Mouse (Mus musculus): Measurements from ENCODE around the gene Stx19. TPM values are rescaled to one million over a fixed set of nuclear protein-coding genes. Genes with fewer than 3 reads are reported as not detected.

Gene Stx19
- polyA plus RNA-seq, 1 experiment from 2014 or later: 0.11 TPM

DNA sequence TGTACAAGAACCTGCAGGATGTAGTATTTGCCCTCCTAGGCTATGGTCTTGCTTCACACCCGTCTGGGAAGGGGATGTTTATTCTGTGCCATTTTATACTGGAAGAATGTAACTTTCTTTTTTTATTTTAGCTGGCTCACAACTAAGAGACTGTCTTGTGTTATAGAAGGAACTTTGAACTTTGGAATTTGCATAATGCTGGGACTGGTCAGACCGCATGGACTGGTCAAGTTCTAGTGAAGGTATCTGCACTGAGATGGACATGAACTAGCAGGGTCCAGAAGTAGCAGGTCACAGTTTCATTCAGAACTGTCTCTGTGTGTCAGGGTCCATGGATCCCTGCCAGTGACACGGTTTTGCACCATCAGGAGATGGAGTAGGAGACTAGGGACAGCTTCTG is 14.6 kb upstream of the Stx19 start:
- 81% methylated on average over 3 of the region's 3 CpGs for WGBS
- no peak overlapping the region for H3K4me2 ChIP-seq

DNA sequence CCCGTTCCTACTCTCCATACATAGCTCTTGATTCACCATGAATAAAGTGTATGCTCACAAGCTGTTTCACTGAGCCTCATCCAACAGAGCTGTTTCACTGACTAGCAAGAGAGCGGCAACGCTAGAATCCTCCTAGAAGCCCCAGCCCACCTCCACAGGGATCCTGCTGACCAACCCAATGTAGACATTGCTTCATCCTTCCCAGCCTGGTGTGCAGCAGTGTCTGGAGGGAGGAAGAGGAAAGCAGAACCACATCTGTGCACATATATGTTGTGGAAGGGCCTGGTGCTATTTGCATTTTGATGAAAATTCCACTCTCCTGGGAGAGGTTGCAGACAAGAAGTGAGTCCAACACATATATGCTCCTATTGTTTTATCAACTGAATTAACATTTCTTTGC is 9.9 kb upstream of the Stx19 start:
- H3K4me2 ChIP-seq: no peak overlapping the region
- no peak overlapping the region for H3K27ac ChIP-seq (ENCODE audit: low read depth, low read length)
- no peak overlapping the region for H3K4me3 ChIP-seq (ENCODE audit: low read depth, low read length)
- no peak overlapping the region for H3K9ac ChIP-seq (ENCODE audit: low read depth, low read length)
- H3K9me3 ChIP-seq (ENCODE audit: control insufficient read depth, low read length): no peaks in the 10 kb centered on the region
- H3K36me3 ChIP-seq (ENCODE audit: control insufficient read depth, insufficient read depth, low read length): peaks cover 2% of the 10 kb centered on the region; the same call in 1 of the 2 replicates
- WGBS: 93% methylated on average over 3 of the region's 3 CpGs
- H3K27me3 ChIP-seq (replicated peaks; ENCODE audit: control insufficient read depth, insufficient read depth, low read length): no peaks in the 10 kb centered on the region
- no peak for DNase-seq (ENCODE audit: low spot score)
- no peaks in the 10 kb centered on the region for H3K4me1 ChIP-seq (replicated peaks; ENCODE audit: control insufficient read depth, insufficient read depth, low read length)
- ATAC-seq (replicated peaks; ENCODE audit: low FRiP score): no peak

More for the DNA sequence above, 14.6 kb upstream of the Stx19 start:
- no peaks in the 10 kb centered on the region for H3K27me3 ChIP-seq (replicated peaks; ENCODE audit: control insufficient read depth, insufficient read depth, low read length)
- H3K27ac ChIP-seq (ENCODE audit: low read depth, low read length): no peak overlapping the region
- no peak for ATAC-seq (replicated peaks; ENCODE audit: low FRiP score)
- H3K9ac ChIP-seq (ENCODE audit: low read depth, low read length): no peak overlapping the region
- DNase-seq (ENCODE audit: low spot score): no peak
- H3K36me3 ChIP-seq (ENCODE audit: control insufficient read depth, insufficient read depth, low read length): peaks cover 2% of the 10 kb centered on the region; the same call in 1 of the 2 replicates
- no peak overlapping the region for H3K4me3 ChIP-seq (ENCODE audit: low read depth, low read length)
- no peaks in the 10 kb centered on the region for H3K9me3 ChIP-seq (ENCODE audit: control insufficient read depth, low read length)
- H3K4me1 ChIP-seq (replicated peaks; ENCODE audit: control insufficient read depth, insufficient read depth, low read length): no peaks in the 10 kb centered on the region

DNA sequence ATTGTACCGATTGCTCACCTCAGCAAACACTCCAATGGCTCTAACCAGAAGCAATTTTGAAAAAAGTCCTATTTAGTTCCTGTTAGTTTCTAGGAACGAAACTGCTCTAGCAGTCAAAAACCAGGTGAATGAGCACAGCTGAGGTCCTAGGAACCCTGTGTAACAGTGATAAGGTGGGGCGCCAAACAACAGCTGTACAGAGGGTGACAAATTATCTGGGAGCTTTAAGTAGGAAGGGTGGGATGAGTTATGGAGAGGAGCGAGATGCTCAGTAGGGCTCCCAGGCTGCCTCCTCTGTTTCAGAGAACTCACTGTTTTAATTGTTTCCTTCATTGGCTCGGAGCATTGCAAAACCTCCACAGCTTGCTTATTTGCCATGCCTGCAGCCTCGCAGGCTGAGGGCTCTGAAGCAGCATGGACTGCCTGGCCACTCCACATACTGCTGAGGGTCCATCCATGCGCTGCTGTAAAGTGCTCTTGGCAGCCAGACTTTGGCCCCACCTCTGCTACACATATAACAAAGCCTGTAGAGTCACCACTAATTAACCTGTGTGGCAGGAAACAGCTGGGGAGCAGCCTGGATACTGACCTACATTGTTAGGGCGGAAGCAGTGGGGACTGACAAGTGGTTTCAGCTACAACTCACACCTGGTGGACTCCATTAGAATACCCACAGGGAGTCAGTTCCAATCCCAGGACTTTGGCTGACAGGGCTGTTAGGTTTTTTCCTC is 7.1 kb upstream of the Stx19 start:
- Histone ChIP-seq H3K36me3 (ENCODE audit: control insufficient read depth, insufficient read depth, low read length) (peaks cover 2% of the 10 kb centered on the region; the same call in 1 of the 2 replicates), H3K9ac (ENCODE audit: low read depth, low read length) (no peak overlapping the region), H3K27me3 (replicated peaks; ENCODE audit: control insufficient read depth, insufficient read depth, low read length) (no peaks in the 10 kb centered on the region), H3K4me1 (replicated peaks; ENCODE audit: control insufficient read depth, insufficient read depth, low read length) (no peaks in the 10 kb centered on the region), H3K27ac (ENCODE audit: low read depth, low read length) (no peak overlapping the region), H3K4me2 (no peak overlapping the region), H3K9me3 (ENCODE audit: control insufficient read depth, low read length) (no peaks in the 10 kb centered on the region), H3K4me3 (ENCODE audit: low read depth, low read length) (no peak overlapping the region)
- 70% methylated on average over 8 of the region's 8 CpGs for WGBS
- ATAC-seq (replicated peaks; ENCODE audit: low FRiP score) (no peak; the same call in 1 of the 2 replicates), DNase-seq (ENCODE audit: low spot score) (no peak)

DNA sequence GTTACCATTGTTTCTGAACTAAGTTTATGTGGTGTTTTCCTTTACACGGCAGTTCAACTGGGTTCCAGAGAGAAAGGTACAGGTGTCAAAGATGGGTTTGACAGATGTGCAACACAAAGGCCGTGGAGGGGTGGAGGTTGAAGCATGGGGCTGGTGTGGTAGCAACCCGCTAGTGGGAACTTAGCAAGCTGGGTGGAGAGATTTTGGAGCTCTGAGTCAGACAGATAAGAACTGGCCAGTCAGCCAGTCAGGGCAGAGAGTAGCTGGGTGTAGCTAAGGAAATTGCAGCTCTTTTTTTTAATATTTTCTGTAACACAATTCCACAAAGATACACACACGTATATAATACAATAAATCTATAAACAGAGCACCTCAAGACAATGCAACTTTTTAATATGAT is 3.6 kb upstream of the Stx19 start:
- DNase-seq (ENCODE audit: low spot score) (no peak), ATAC-seq (replicated peaks; ENCODE audit: low FRiP score) (peak; percentile 70)
- no peak overlapping the region for H3K9ac ChIP-seq (ENCODE audit: low read depth, low read length)
- WGBS: 59% methylated on average over 4 of the region's 4 CpGs
- H3K4me3 ChIP-seq (ENCODE audit: low read depth, low read length): no peak overlapping the region
- no peaks in the 10 kb centered on the region for H3K4me1 ChIP-seq (replicated peaks; ENCODE audit: control insufficient read depth, insufficient read depth, low read length)
- H3K4me2 ChIP-seq: no peak overlapping the region
- no peaks in the 10 kb centered on the region for H3K27me3 ChIP-seq (replicated peaks; ENCODE audit: control insufficient read depth, insufficient read depth, low read length)
- no peaks in the 10 kb centered on the region for H3K9me3 ChIP-seq (ENCODE audit: control insufficient read depth, low read length)
- no peak overlapping the region for H3K27ac ChIP-seq (ENCODE audit: low read depth, low read length)
- no peaks in the 10 kb centered on the region for H3K36me3 ChIP-seq (ENCODE audit: control insufficient read depth, insufficient read depth, low read length)

DNA sequence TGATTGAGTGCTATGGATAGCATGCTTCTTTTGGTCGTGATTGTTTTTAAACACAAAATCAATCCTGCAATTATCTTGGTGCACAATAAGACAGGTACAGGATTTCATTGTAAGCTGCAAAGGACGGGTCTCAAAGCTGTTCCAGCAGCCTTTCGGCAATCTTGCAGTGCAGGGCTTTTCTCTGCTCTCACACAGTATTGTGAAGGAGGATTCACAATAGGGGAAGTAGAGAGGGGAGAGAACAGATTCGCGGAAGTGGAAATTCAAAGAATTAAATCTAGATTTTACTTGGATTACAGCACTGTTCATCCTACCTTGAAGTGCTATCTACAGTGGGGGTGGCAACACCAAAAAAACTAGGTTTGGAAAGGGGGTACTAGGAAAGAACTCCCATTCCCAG is 686 bp upstream of the Stx19 start:
- Histone ChIP-seq H3K4me2 (no peak overlapping the region), H3K4me3 (ENCODE audit: low read depth, low read length) (no peak overlapping the region), H3K27ac (ENCODE audit: low read depth, low read length) (no peak overlapping the region), H3K27me3 (replicated peaks; ENCODE audit: control insufficient read depth, insufficient read depth, low read length) (no peaks in the 10 kb centered on the region), H3K36me3 (ENCODE audit: control insufficient read depth, insufficient read depth, low read length) (no peaks in the 10 kb centered on the region), H3K9ac (ENCODE audit: low read depth, low read length) (no peak overlapping the region), H3K4me1 (replicated peaks; ENCODE audit: control insufficient read depth, insufficient read depth, low read length) (no peaks in the 10 kb centered on the region), H3K9me3 (ENCODE audit: control insufficient read depth, low read length) (no peaks in the 10 kb centered on the region)
- DNase-seq (ENCODE audit: low spot score): no peak
- no peak for ATAC-seq (replicated peaks; ENCODE audit: low FRiP score)
- WGBS: 85% methylated on average over 5 of the region's 5 CpGs

DNA sequence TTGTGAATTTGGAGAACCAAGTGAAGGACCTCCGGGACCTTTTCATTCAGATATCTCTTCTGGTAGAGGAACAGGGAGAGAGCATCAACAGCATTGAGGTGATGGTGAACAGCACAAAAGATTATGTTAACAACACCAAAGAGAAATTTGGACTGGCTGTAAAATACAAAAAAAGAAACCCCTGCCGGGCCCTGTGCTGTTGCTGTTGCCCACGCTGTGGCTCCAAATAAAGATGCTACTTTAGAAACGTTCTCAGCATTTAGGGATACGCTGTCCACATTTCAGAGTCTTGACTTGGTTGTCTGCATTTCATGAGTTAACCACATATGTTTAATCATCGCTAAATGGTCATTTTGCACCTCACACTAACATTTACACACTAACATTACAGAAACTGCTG is 8.0 kb downstream of the Stx19 start:
- H3K27me3 ChIP-seq (replicated peaks; ENCODE audit: control insufficient read depth, insufficient read depth, low read length): no peaks in the 10 kb centered on the region
- no peaks in the 10 kb centered on the region for H3K36me3 ChIP-seq (ENCODE audit: control insufficient read depth, insufficient read depth, low read length)
- no peak overlapping the region for H3K4me2 ChIP-seq
- 89% methylated on average over 6 of the region's 6 CpGs for WGBS
- no peak overlapping the region for H3K4me3 ChIP-seq (ENCODE audit: low read depth, low read length)
- no peaks in the 10 kb centered on the region for H3K9me3 ChIP-seq (ENCODE audit: control insufficient read depth, low read length)
- ATAC-seq (replicated peaks; ENCODE audit: low FRiP score) (no peak), DNase-seq (ENCODE audit: low spot score) (no peak)
- no peak overlapping the region for H3K27ac ChIP-seq (ENCODE audit: low read depth, low read length)
- H3K9ac ChIP-seq (ENCODE audit: low read depth, low read length): no peak overlapping the region
- H3K4me1 ChIP-seq (replicated peaks; ENCODE audit: control insufficient read depth, insufficient read depth, low read length): no peaks in the 10 kb centered on the region

DNA sequence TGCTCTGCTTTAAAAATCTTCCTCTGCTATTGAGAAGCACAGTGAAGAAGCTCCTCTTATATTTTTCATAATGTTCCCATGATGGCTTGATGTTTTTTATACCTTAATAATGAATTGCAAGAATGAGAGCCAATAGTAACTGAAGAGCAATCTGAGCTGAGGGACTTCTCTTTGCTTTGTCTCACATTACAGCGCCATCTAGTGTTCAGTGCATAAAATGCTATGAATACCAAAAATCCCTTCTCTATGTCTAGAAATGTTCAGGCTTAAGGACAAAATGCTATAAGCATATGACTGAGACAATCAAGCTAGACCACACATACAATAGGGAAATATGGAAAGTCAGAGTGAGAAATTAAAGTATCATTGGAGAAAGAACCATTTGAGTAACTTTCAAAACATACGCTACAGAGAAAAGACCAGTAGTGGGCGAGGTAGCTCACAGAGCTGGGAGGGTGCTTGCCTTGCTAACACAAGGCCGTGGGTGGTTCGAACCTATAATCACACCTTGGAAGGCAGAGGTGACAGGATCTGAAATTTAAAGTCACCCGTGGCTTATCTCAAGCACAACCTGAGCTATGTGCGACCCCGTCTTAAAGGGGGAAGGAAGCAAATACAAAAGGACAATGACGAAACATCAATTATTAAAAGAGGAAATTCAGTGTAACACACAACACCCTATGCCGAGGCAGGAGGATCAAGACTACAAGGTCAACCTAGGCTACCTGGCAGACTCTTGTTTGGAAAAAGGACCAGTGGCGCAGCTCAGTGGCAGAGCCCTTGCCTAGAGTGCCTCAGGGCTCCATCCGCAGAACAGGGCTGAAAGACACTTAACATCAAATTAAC is 11.9 kb downstream of the Stx19 start:
- Histone ChIP-seq H3K9ac (ENCODE audit: low read depth, low read length) (no peak overlapping the region), H3K9me3 (ENCODE audit: control insufficient read depth, low read length) (no peaks in the 10 kb centered on the region), H3K4me1 (replicated peaks; ENCODE audit: control insufficient read depth, insufficient read depth, low read length) (no peaks in the 10 kb centered on the region), H3K4me2 (no peak overlapping the region), H3K4me3 (ENCODE audit: low read depth, low read length) (no peak overlapping the region), H3K27ac (ENCODE audit: low read depth, low read length) (no peak overlapping the region), H3K27me3 (replicated peaks; ENCODE audit: control insufficient read depth, insufficient read depth, low read length) (no peaks in the 10 kb centered on the region), H3K36me3 (ENCODE audit: control insufficient read depth, insufficient read depth, low read length) (no peaks in the 10 kb centered on the region)
- ATAC-seq (replicated peaks; ENCODE audit: low FRiP score) (no peak), DNase-seq (ENCODE audit: low spot score) (no peak)
- 70% methylated on average over 12 of the region's 12 CpGs for WGBS

DNA sequence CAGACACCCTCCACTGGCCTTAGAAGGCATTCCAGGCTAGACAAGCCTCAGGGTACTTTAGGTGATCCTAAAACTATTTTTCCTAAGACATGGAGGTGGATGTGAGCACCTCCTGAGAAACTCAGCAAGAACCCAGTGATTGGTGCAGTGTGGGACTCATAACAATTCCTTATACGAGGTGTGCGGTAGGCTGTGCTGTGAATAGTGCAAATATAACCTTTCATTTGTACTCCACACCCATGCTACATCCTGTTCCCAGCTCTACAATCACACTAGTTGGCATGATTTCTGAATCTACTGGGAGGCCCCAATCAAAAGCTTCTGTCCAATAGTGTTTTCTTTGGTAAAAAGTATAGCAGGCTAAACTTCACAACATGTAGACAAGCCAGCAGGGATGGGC is 17.6 kb downstream of the Stx19 start:
- no peaks in the 10 kb centered on the region for H3K9me3 ChIP-seq (ENCODE audit: control insufficient read depth, low read length)
- 84% methylated on average over 2 of the region's 2 CpGs for WGBS
- H3K9ac ChIP-seq (ENCODE audit: low read depth, low read length): no peak overlapping the region
- DNase-seq (ENCODE audit: low spot score): no peak
- no peaks in the 10 kb centered on the region for H3K36me3 ChIP-seq (ENCODE audit: control insufficient read depth, insufficient read depth, low read length)
- H3K4me1 ChIP-seq (replicated peaks; ENCODE audit: control insufficient read depth, insufficient read depth, low read length): peaks cover 8% of the 10 kb centered on the region
- H3K27me3 ChIP-seq (replicated peaks; ENCODE audit: control insufficient read depth, insufficient read depth, low read length): no peaks in the 10 kb centered on the region
- H3K4me2 ChIP-seq: no peak overlapping the region
- no peak overlapping the region for H3K4me3 ChIP-seq (ENCODE audit: low read depth, low read length)
- ATAC-seq (replicated peaks; ENCODE audit: low FRiP score): no peak
- H3K27ac ChIP-seq (ENCODE audit: low read depth, low read length): no peak overlapping the region

Measured in liver, embryonic 11.5 days (tissue).